Mouse (Mus musculus) hindbrain, embryonic 10.5 days (tissue): Measurements from ENCODE around the gene Uox. TPM values are rescaled to one million over a fixed set of nuclear protein-coding genes. Genes with fewer than 3 reads are reported as not detected.

Experiments used
- DNase-seq: peaks from one replicate; pipeline ENCODE4 v3.0.0-alpha.2; 2017; ENCODE audit warnings: low spot score
- H3K27ac ChIP-seq: fragments of 300-500 bp; sonication (generic); 2 replicates; pipeline ENCODE4 v1.5.1; 2016; ENCODE audit warnings: mild to moderate bottlenecking, moderate library complexity
- H3K27me3 ChIP-seq: fragments of 300-500 bp; sonication (generic); 2 replicates; pipeline ENCODE4 v1.6.1; 2016; ENCODE audit warnings: mild to moderate bottlenecking; ENCODE audit not compliant: poor library complexity, insufficient read depth, severe bottlenecking
- H3K36me3 ChIP-seq: fragments of 300-500 bp; sonication (generic); 2 replicates; pipeline ENCODE4 v1.6.1; 2016; ENCODE audit warnings: mild to moderate bottlenecking, moderate library complexity
- H3K4me1 ChIP-seq: fragments of 300-500 bp; sonication (generic); replicated peaks from 2 replicates; pipeline ENCODE4 v1.6.1; 2016; ENCODE audit warnings: mild to moderate bottlenecking
- H3K4me3 ChIP-seq: fragments of 300-500 bp; sonication (generic); 2 replicates; pipeline ENCODE4 v1.5.1; 2016; ENCODE audit warnings: mild to moderate bottlenecking, moderate library complexity
- H3K9me3 ChIP-seq: fragments of 300-500 bp; sonication (generic); 2 replicates; pipeline ENCODE4 v1.6.1; 2016; ENCODE audit warnings: mild to moderate bottlenecking, moderate library complexity
- WGBS: fragments of 180-500 bp; shearing (Covaris S2); methylation state at CpG from one replicate; pipeline ENCODE4 v1.1.7; 2016; 5-methylcytosine and 5-hydroxymethylcytosine counted together
- polyA plus RNA-seq: library from polyadenylated mRNA; unstranded; fragments of >200 nt; fragmentation: Nextera tagmentation; extraction: Ambion mirVana; gene quantifications from 2 replicates; pipeline ENCODE4 v1.2.1, GENCODE M21; 2016

Uox gene
- polyA plus RNA-seq, 1 experiment from 2014 or later, result not detected

DNA sequence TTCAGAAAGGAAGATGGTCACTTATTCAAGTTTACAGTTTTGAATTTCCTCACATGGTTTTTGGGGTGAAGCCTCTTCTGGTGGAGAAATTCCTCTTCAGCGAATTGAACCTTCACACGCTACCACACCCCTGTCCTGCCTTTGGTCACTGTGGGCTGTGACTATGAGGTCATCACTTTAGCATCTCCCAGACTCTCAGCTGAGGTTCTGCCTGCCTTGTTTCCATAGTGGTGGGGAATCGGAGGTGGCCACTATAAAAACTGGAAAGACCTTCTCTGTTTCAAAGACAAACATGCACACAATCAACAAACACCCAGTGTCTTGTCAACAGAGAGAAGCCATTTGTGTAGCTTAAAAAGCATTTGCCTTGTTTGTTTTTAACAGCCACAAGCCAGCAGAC lies 81.0 kb downstream of the Uox start, which contains the start of gene 4930503B20Rik:
4930503B20Rik (minus strand) TSS at position 101 of the 400 bp plus-strand sequence.
- Histone ChIP-seq H3K27ac (no peak within 1 kb of the TSS), H3K4me3 (no peak within 1 kb of the TSS), H3K4me1 (0 out of 2 replicates have a peak, but pooled peaks cover 3% of the 10 kb centered on the region), H3K36me3 (no peaks in the 10 kb centered on the region), H3K9me3 (no peaks in the 10 kb centered on the region), H3K27me3 (no peaks in the 10 kb centered on the region)
- no peak for DNase-seq
- WGBS, result 89% methylated on average over 3 of the region's 3 CpGs

DNA sequence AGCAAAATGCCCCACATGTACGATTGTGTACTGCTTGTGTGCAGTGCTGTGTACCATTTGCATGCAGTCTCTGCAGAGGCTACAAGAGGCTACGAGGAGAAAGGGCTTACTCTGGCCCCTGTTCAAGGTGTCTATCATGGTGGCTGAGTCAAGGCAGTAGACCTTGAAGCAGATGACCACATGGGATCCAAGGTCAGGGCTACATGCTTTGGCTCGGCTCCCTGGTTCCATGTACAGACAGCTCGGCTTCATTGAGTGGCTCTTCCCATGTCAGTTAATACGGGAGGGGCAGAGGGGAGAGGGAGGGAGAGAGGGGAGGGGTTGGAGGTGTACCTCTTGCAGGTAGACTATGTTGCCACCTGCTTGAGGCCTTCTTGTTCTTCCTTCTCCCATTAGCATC lies 82.2 kb downstream of the Uox start:
- no peak for DNase-seq
- no peaks in the 10 kb centered on the region for H3K36me3 ChIP-seq
- H3K9me3 ChIP-seq, result no peaks in the 10 kb centered on the region
- H3K27me3 ChIP-seq, result no peaks in the 10 kb centered on the region
- 89% methylated on average over 5 of the region's 5 CpGs for WGBS
- H3K4me3 ChIP-seq, result no peak overlapping the region
- no peak overlapping the region for H3K27ac ChIP-seq
- H3K4me1 ChIP-seq, result 0 out of 2 replicates have a peak, but pooled peaks cover 3% of the 10 kb centered on the region

DNA sequence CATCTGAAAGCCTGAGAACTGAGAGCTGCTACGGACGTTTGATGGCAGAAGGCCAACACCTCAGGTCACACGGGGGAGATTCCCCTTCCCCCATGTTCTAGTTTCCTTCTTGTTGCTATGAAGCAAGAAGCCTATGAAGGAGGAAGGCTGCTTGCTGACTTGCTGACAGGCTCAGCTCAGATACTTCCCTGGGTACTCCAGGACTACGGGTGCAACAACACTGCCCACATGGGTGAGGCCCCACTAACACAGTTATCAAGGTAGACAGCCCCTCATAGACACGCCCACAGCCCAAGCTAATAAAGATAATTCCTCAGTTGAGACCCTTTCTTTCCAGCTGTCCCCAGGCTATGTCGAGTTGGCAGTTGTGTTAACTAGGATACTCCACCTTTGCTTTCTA lies 83.5 kb downstream of the Uox start:
- no peak overlapping the region for H3K4me3 ChIP-seq
- 0 out of 2 replicates have a peak, but pooled peaks cover 3% of the 10 kb centered on the region for H3K4me1 ChIP-seq
- WGBS, result 84% methylated on average over 6 of the region's 6 CpGs
- H3K27ac ChIP-seq, result no peak overlapping the region
- H3K9me3 ChIP-seq, result no peaks in the 10 kb centered on the region
- H3K36me3 ChIP-seq, result no peaks in the 10 kb centered on the region
- no peaks in the 10 kb centered on the region for H3K27me3 ChIP-seq
- no peak for DNase-seq

DNA sequence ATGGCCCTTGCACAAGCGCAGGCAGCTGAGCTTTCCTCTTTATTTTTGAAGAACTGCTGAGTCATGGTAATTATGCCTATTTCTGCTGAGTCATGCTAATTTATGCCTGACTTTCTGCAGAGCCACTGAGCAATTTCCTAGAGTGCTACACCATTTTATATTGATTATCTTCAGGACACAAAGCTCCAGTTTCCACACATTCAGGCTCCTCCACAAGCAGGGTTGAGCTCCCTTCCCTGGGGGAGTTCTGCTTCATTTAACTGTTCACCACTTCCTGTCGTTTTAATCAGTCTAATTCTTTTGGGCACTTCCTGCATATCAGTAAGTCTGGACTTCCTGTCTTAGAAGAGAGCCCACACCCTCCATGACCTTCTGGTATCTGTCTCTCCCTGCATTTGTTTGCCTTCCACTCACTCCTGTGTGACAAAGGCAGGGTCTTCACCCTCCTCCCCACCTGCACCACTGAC lies 84.9 kb downstream of the Uox start:
- Histone ChIP-seq H3K36me3 (no peaks in the 10 kb centered on the region), H3K4me3 (no peak overlapping the region), H3K27ac (no peak overlapping the region), H3K4me1 (0 out of 2 replicates have a peak, but pooled peaks cover 3% of the 10 kb centered on the region), H3K27me3 (no peaks in the 10 kb centered on the region), H3K9me3 (no peaks in the 10 kb centered on the region)
- DNase-seq, result no peak
- 72% methylated on average over 2 of the region's 2 CpGs for WGBS

DNA sequence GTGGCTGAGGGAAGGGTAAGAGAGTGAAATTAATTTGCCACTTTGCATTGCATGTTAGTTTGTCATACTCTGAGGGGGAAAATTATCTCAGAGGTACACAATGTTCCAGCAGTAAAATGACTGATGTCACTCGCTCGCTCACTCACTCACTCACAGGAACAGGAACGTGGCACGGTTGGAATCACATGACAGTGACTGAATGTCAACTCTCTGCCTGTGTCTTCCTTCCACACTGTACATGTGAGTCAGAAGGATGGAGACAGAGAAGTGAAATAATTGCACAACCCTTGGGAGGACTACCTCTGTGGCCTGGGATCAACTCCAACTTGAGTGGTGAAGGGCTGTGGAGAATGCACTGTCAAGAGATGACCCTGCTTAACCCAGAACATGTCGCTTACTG lies 87.2 kb downstream of the Uox start:
- no peaks in the 10 kb centered on the region for H3K27me3 ChIP-seq
- WGBS, result 94% methylated on average over 5 of the region's 5 CpGs
- no peak for DNase-seq

DNA sequence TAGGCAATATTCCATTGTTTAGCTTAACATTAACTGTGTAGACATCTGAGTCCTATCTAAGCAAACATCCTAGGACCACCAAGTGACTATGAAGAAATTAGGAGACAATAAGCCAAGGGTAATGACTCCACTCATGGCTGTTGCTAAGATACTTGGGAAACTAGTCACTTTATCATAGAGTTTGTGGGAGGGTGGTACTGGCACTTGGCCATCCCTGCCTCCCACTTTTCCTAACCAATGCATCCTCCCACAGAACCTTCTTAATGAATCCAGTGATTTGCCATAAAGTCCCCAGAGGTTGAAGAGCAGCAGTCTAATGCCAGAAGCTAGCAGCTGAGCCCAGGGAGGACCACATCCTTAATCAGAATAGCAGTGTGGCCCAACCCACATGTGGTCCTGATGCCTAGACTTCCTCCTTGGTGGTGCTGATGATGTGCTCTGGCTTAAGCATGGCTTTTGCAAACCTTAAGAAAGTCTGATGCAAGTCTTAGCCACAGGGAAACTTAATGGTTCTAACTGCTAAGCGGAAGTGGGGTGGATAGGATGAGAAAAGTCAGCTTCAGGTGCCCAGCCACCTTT lies 87.9 kb downstream of the Uox start:
- Histone ChIP-seq H3K27me3 (no peaks in the 10 kb centered on the region), H3K4me1 (0 out of 2 replicates have a peak, but pooled peaks cover 6% of the 10 kb centered on the region), H3K27ac (no peak overlapping the region), H3K4me3 (no peak overlapping the region), H3K9me3 (no peaks in the 10 kb centered on the region), H3K36me3 (no peaks in the 10 kb centered on the region)
- no peak for DNase-seq
- WGBS, result 92% methylated on average over 1 of the region's 1 CpGs

More for the DNA sequence above, 87.2 kb downstream of the Uox start:
- no peaks in the 10 kb centered on the region for H3K9me3 ChIP-seq
- H3K27ac ChIP-seq, result no peak overlapping the region
- H3K4me3 ChIP-seq, result no peak overlapping the region
- no peaks in the 10 kb centered on the region for H3K36me3 ChIP-seq
- H3K4me1 ChIP-seq, result 0 out of 2 replicates have a peak, but pooled peaks cover 6% of the 10 kb centered on the region

DNA sequence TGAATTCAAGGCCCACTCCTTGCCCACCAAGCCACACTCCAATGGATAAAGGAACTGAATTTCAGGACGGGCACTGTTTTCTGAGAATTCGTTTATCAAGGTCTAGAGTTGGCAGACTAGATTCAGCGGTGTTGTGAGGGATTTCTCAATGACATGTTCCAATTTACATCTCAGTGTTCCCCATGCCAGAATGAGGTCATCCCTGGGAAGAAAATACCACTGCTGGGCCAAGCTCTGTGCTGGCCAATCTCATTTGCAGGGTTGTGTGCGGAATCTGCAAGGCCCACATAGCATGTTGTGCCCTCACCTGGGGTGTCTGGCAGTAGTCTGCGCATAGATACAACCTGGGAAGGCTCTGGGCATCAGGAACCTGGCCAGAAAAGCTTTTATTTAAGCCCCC lies 89.1 kb downstream of the Uox start:
- H3K4me3 ChIP-seq, result no peak overlapping the region
- H3K9me3 ChIP-seq, result no peaks in the 10 kb centered on the region
- no peak for DNase-seq
- H3K27me3 ChIP-seq, result no peaks in the 10 kb centered on the region
- 93% methylated on average over 5 of the region's 5 CpGs for whole genome bisulfite sequencing
- H3K27ac ChIP-seq, result no peak overlapping the region
- H3K36me3 ChIP-seq, result no peaks in the 10 kb centered on the region
- H3K4me1 ChIP-seq, result 0 out of 2 replicates have a peak, but pooled peaks cover 6% of the 10 kb centered on the region

DNA sequence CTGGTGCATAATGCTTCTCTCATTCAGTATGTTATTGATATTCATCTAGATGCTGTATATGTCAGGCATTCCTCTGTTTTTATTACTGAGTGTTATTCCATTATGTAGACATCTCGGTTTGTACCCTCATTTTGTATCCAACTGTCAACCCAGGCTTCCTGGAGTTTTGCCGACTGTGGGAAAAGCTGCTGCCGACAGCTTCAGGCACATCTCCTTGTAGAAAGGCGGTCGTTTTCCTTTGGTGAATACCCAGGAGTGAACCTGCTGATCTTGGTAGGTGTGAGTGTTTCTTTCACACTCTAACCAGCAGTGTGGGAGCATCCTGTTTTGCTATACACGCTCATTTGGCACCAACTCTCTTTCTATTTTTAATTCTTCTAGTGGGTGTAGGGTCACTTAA lies 90.8 kb downstream of the Uox start:
- WGBS, result 79% methylated on average over 6 of the region's 6 CpGs
- Histone ChIP-seq H3K4me1 (0 out of 2 replicates have a peak, but pooled peaks cover 3% of the 10 kb centered on the region), H3K27ac (no peak overlapping the region), H3K4me3 (no peak overlapping the region), H3K27me3 (no peaks in the 10 kb centered on the region), H3K9me3 (no peaks in the 10 kb centered on the region), H3K36me3 (no peaks in the 10 kb centered on the region)
- DNase-seq, result no peak

DNA sequence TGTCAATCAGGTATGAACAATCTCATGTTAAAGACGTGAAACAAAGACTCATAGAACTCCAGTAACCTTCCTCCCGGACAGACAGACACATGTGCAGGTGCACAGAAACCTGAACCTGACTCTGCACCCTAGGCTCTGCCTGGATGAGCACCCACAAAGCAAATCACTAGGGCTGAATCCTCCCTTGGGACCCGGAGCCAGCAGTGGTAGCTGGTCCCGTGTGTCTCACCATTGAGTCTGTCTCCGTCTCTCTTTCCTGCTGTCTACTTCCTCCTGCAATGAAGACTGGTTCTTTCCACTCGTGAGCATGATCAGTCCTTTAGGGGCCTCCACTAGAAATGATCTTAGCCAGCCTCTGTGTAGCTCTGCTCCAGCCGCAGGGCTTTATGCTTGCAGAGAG lies 91.7 kb downstream of the Uox start:
- no peak for DNase-seq
- Histone ChIP-seq H3K27me3 (no peaks in the 10 kb centered on the region), H3K4me1 (0 out of 2 replicates have a peak, but pooled peaks cover 3% of the 10 kb centered on the region), H3K27ac (no peak overlapping the region), H3K4me3 (no peak overlapping the region), H3K36me3 (no peaks in the 10 kb centered on the region), H3K9me3 (no peaks in the 10 kb centered on the region)
- WGBS, result 83% methylated on average over 7 of the region's 7 CpGs

DNA sequence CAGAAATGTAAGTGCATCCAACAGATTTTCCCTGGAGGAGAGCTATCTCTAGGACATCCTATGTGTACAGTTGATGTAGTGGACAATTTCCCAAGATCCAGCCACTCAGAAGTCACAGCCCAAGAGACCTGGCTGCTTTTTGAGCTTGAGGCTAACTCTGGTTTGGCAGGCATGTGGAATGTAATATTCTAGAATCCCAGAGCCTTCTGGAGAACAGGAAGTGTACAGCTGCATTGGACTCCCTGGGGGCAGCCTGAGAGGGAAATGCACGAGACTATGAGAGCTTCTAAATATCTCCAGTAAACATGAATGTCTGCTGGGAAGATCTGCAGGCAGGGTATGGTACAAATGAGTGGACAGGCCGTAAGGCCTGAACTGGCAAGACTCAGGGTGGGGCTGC lies 100.9 kb downstream of the Uox start:
- H3K4me3 ChIP-seq, result no peak overlapping the region
- no peaks in the 10 kb centered on the region for H3K9me3 ChIP-seq
- H3K27me3 ChIP-seq, result no peaks in the 10 kb centered on the region
- no peaks in the 10 kb centered on the region for H3K36me3 ChIP-seq
- no peak for DNase-seq
- WGBS, result 68% methylated on average over 2 of the region's 2 CpGs
- H3K27ac ChIP-seq, result no peak overlapping the region
- H3K4me1 ChIP-seq, result no peaks in the 10 kb centered on the region

DNA sequence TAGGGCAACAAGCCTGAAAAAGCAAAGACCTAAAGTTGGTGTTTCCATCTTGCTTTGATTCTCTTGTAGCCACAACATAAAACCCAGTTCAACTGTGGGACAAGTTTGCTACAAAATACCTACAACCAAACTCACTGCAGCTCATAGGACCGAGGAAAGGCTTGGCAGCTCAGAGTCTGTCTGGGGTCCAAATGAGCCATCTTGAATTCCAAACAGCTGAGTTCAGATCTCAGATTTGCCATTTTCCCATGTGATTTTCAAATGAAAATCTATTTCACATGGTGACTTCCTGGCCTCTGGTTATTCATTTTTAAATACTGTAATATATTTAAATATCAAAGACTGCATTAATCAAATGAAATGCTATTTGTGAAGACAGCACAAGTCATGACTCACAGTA lies 104.9 kb downstream of the Uox start:
- Histone ChIP-seq H3K36me3 (no peaks in the 10 kb centered on the region), H3K4me3 (no peak overlapping the region), H3K9me3 (no peaks in the 10 kb centered on the region), H3K4me1 (no peaks in the 10 kb centered on the region), H3K27ac (no peak overlapping the region), H3K27me3 (no peaks in the 10 kb centered on the region)
- 85% methylated on average over 1 of the region's 1 CpGs for WGBS
- DNase-seq, result no peak

DNA sequence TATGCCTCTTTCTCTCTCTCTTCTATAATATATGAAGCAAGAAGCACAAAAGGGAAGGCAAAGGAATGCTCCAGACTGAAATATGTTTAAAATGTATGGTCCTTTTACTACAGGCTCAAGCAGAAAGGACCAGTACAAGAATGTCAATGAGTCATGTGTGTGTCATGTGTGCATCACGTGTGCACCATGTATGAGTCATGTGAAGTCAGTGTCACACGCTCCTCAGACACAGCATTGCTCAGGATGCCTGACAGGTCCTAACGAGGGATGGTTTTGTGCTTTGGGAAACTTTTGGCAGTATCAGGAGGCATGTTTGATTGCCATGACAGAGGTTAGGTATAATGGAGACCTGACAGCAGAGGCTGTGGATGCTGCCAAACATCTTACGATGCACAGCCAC lies 106.0 kb downstream of the Uox start:
- no peaks in the 10 kb centered on the region for H3K9me3 ChIP-seq
- H3K4me3 ChIP-seq, result no peak overlapping the region
- H3K36me3 ChIP-seq, result no peaks in the 10 kb centered on the region
- H3K27ac ChIP-seq, result no peak overlapping the region
- DNase-seq, result no peak
- H3K27me3 ChIP-seq, result no peaks in the 10 kb centered on the region
- 90% methylated on average over 4 of the region's 4 CpGs for WGBS
- no peaks in the 10 kb centered on the region for H3K4me1 ChIP-seq

DNA sequence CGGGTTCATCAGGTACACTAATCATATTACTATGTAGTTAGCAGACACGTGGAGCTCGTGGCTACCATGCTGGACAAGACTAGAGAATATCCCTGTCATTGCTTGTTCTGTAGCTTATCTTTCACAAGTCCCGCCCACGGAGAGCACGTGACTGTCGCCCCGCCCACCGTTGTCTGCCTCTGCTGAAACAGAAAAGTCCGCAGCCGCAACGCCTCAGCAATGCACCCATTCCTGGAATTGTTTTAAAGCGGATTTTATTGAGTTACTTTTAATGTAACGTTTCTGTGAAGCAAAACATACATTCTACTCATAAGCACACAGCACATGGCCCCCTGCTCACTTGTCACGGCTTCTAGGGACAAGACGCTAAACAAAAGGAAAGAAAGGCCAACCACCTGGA lies 109.4 kb downstream of the Uox start:
- H3K9me3 ChIP-seq, result no peaks in the 10 kb centered on the region
- H3K27me3 ChIP-seq, result peaks cover 20% of the 10 kb centered on the region
- 94% methylated on average over 16 of the region's 16 CpGs for WGBS
- DNase-seq, result no peak
- H3K36me3 ChIP-seq, result no peaks in the 10 kb centered on the region
- H3K27ac ChIP-seq, result no peak overlapping the region
- no peak overlapping the region for H3K4me3 ChIP-seq
- H3K4me1 ChIP-seq, result peaks cover under 1% of the 10 kb centered on the region; the same call in 1 of the 2 replicates
